Mouse (Mus musculus) c-Kit-positive CD71-positive TER-119-negative erythroid progenitor cells, embryonic 14.5 days (primary cell): ENCODE measurements around the gene Zfp94.
"Not testable (repeated sequence)": the region's sequence is repeated elsewhere in the genome, so short reads cannot be mapped to it uniquely, and the experiment has no call there.

Experiments
- DNase-seq: peaks from one replicate; pipeline ENCODE4 v3.0.0-alpha.2; 2013; ENCODE audit warnings: low read depth

Zfp94 gene

DNA sequence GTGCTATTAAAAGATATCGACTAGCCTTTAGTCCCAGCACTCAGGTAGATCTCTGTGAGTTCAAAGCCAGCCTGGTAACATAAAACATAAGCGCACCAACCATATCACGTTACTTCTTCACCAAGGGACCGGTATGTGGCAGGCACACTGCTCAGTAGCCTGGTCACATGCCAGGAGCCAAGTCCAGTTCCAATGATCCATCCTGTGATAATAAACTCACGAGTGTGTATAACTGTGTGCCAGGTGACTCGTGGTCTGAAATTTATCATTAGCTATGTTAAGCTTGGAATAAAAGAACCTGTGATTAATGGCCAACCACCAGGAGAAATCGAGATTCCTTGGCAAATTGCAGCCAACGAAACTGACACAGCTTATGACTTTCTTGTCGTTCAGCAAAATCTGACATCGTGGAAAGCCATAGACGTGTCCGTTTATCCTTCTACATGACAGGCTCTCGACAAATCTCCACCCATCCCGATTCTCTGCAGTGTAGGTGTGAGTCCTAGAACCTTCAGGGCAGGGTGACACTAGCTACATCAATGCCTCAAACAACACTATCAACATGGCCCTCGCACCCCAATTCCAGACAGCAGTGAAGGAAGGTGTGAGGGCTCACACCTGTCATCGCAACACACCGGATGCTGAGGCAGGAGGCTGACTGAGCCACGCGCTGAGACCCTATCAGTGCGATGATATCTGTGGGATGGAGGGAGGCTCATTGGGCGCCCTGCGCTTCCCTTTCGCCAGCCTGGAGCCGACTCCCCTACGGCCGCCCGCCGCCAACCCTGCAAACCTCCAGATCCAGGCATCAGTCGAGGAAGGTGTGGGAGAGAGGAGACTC is 520 bp downstream of the Zfp94 start:
- no peak for DNase-seq

DNA sequence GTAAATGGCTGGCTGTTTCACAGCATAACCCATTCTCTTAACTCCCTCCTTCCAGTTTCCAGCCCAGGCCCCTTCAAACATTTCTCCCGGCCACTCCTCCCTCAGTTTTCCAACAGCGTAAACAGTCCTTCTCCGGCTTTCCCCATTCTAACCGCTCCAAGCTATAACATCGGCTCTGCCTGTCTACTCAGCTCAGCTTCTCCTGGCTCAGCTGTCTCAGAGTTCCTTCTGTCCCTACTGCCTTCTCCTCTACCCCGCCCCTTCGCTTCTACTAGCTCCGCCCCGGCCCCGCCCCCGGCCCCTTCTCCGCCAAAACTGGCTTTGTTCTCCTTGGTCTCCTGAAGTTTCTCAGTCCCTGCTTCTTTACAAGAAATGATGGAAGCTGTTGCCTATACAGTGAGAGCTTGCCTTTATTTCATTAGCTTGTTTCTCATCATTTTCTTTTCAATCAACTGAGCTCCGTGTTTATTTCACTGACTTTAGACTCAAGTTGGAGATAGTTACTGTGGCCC is 15.6 kb downstream of the Zfp94 start, which contains the start of gene Zfp61:
TSS of gene Zfp61 (minus strand) at position 462 of the 512 bp plus-strand sequence.
- peak; percentile 25 for DNase-seq

DNA sequence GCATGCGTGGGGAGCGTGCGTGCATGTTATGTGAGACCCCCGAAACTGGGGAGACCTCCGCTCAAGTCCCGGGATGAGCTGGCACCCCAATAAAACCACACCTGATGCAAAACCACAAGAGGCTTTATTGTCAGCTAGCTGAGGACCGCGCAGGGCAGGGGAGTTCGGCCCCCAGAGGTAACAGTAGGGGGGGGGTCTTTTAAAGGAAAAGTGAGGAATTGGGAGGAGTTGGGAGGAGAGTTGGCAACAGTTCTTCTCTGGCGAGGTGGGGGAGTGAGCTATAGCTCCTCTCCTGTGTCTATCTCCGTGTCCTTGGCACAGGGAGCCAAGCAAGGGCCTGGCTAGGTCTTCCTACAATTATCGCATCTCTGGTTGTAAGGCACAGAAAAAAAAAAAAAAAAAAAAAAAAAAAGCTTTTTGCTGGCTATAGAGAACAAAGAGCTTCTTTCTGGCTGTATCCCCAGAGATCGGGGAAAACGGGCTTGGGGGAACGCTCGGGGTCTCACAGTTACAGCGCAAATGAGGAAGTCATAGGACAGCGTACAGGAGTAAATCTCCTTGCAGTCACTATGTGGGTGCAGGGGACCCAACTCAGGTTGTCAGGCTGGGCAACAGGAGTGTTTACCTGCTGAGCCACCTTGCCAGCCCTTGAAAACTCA is 16.5 kb downstream of the Zfp94 start:
- DNase-seq, result peak; percentile 9

DNA sequence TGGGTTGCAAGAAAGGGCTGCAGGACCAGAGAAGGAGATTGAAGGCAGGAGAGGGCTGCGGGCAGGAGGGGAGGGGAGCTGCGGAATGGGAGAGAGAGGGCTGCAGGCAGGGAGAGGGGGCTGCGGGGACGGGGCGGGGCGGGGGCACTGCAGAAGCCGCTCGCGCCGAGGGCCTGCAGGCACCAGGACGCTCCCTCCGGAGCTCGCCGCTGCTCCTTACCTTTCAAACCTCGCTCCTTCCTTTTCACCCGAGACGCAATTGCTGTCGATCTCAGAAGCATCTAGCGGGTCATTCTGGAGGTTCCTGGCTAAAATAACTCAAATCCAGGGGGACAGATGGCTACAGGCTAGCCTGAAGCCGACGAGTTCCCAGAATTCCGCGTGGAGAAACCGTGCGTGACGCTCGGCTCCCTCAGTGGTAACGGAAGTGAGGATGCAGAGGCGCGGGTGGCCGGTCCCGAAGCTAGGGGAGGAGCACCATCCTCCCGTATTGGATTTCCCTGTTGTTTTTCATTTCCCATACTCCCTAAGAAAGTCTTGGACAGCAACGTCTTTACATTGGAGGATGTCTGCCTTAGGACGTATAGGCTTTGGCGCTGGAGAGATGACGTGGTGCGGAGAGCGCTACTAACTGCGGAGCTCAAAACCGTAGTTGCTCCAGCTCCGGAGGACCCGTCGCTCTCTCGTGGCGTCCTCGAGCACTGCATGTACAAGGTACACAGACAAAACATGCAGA is 17.3 kb downstream of the Zfp94 start:
- peak; percentile 81 for DNase-seq

DNA sequence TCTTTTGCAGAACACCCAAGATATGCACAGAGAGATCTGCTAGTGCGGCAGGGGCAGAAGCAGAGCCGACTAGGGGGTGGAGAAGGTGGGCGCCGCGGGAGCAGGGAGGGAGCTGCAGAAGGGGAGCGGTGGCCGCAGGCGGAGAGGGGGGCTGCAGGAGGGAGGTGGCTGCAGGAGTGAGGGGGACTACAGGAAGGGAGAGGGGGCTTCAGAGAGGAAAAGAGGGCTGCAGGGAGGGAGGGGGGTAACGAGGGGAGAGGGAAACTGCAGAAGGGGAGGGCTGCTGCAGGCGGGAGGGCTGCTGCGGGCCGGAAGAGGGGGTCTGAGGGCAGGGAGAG is 17.9 kb downstream of the Zfp94 start:
- no peak for DNase-seq

DNA sequence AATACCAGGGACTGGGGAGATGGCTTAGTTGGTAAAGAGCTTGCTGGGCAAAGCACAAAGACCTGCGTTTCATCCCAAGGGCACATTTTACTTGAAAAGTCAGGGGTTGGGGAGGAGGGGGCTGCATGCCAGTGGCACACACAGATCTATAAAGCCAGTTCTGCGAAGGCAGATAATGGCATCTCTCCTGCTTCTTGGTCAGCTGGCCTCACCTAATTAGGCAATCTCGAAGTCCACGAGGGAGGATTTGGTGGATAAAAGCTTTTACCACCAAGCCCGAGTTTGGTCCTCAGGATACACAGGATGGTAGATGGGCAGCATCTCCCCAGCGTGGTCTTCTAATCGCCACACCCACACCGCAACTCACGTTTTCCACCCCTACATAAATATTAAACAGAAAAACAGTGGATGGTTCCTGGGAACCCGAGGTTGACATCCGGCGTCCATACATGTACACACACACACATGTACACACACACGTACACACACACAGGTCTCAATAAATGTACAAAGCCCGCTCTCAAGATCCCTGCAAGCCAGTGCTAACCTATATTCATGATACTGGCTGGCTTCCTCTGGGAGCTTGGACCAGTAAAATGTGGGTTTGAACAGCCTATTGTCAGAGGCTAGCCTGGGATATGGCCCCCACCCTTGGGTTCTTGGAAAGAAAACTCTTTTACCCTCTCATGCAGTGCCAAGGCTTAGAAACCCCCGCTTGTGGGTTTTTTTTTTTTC is 18.9 kb downstream of the Zfp94 start:
- no peak for DNase-seq

DNA sequence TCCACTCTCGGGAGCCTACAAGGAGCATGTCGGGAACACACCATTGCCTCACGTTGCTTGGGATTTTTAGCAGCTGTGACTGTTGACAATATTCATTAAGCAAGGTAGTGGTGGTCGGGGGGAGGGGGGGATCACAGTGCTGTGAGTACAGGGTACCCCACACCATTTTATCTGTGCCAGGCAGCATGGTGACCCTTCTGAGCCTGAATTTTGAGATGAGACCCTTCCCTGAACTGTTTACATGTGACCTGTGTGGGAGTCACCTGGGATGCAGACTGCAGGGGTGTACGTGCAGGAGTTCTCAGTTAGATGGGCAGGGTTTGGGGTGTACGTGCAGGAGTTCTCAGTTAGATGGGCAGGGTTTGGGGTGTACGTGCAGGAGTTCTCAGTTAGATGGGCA is 20.1 kb downstream of the Zfp94 start:
- DNase-seq, result no peak

DNA sequence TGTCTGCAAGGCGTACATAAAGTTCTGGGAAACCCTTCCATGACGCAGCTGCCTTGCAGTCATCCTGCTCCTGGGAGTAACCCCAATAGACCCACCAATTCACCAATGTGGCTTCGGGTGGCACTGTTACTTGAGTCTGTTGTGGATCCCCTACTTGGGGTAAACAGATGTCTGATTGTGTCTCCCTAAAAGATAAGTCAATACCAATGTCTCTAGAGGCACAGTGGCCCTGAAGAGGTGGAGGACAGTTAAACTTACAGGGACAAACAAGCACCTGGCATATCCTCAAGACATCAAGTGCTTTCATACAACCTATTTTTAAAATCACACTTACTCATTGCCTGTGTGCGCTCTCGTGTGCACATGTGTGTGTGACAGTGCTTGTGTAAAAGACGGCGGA is 21.1 kb downstream of the Zfp94 start:
- DNase-seq, result no peak

DNA sequence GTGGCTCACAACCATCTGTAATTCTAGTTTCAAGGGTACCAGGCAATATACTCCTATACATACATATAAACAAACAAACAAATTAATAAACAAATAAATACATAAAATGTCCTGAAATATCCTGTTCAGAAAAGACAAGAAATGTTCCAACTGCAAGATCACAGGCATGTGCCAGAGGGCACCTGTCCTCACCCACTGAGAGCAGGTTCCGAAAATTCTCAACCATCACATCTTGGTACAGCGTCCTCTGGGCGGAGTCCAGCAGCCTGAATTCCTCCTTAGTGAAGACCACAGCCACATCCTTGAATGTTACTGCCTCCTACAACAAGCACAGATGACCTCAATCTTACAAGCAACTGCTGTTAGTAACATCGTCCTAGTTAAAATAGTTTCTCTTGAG is 21.7 kb downstream of the Zfp94 start:
- DNase-seq, result no peak

DNA sequence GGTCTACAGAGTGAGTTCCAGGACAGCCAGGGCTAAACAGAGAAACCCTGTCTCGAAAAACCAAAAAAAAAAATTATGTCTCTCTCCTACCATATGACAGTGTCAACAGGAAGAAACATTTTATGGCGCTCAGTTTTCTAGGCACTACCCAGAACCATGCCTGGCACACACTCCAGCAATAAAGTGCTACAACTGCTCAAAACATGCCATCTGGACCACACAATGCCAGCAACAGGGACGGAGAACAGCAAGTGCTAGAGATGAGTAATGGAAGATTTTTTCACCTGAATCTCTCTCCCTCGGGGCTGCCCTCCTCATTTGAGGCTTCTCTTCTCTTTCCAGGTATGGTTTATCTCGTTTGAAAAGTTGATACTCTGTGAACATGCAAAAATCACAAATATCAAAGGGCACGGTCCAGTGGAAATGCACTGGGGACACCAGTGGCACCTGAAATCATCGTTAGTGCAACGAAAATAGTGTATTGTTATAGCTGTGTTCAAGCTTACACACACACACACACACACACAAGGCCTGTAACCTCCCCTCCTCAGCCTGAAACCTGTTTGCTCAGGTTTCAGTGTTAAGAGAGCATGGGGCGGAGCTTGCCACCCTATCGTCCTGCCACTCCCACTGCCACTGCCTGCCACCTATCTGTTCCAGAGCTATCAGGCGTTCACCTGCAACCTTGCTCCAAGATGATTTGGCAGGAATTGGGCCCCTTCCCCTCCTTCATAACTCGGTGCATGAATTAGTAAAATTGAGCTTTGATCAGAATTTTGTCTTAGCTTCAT is 23.2 kb downstream of the Zfp94 start:
- no peak for DNase-seq

DNA sequence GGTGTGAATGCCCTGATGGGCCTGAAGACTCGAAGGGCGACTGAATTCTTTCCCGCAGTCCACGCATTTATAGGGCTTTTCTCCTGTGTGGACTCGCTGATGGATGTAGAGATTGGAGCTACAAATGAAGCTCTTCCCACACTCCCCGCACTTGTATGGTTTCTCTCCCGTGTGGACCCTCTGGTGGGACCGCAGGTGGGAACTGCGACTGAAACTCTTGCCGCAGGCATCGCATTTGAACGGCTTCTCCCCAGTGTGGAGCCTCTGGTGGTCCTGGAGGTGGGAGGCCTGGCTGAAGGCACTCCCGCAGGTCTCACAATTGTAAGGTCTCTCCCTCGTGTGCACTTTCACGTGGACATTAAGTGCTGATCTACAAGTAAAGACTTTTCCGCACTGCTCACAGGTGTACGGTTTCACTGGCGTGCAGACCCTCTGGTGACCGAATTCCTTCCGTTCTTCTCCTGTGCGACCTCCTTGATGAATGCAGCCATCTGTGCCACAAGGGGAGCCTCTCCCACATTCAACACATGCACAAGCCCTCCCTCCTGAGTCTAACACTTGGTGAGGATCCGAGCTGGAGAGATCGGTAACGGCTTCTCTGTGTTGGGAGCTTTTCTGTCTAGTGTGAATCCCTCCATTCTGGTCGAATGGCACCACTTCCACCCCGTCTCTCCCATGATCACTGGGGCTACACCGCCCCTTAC is 24.9 kb downstream of the Zfp94 start:
- DNase-seq, result no peak

DNA sequence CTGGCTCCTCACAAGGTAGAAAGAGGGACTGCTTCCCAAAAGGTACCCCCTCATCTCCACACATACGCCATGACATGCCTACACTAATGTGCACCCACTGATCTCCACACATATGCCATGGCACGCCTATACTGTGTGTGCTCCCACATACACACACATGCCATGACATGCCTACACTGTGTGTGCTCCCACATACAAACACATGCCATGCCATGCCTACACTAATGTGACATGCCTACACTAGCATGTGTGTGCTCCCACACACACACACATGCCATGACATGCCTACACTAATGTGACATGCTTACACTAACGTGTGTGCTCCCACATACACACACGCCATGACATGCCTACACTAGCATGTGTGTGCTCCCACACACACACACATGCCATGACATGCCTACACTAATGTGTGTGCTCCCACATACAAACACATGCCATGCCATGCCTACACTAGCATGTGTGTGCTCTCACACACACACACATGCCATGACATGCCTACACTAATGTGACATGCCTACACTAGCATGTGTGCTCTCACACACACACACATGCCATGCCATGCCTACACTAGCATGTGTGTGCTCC is 26.3 kb downstream of the Zfp94 start:
- no peak for DNase-seq

DNA sequence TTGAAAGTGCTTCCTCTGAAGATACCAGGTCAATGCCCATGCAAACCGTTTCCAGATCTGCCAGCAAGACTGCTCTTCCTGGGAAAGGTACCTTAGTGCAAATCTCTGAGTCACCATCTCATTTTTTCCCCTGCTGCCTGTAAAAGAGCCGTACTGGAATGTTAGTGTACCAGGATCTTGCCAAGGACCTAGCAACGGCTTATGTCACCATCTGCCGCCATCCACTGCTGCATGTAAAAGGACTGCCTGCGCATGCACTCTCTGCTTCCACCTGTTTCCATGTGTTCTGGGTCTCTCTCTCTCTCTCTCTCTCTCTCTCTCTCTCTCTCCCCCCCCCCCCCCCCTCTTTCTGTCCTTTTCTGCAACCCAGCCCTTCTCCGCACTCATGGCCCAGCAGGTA is 28.0 kb downstream of the Zfp94 start:
- DNase-seq, result no peak

DNA sequence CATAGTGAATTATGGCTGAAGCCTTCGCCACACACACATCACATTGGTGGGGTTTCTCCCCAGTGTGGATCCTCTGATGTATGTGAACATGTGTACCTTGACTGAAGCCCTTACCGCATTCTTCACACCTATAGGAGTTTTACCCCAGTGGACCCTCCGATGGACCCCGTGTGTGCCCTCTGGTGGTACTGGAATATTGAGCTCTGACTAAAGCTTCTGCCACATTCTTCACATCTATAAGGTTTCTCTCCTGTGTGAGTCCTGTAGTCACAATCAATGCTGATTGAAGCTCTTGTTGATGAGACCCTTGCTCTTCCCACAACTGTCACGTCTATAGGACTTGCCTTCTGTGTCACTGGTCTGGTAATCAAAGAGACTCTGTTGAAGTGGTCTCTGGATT is 28.8 kb downstream of the Zfp94 start:
- DNase-seq, result no peak

DNA sequence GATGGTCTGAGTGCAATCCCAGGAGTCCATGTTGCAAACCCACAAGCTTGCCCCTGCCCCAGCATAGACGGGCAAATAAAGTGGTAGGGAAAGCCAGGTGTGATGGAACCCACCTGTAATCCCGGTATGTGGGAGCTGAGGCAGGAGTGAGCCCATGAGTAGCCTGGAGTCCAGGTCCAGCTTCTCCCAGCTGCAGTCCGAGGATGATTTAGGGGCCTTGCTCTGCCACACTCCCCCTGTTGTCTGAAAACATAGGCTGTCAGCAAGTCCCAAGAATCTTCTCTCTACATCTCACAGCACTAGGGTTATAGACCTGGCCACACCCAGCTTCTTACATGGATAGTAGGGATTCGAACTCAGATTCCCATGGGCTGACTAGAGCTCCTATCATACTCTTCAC is 29.6 kb downstream of the Zfp94 start:
- DNase-seq, result no peak

DNA sequence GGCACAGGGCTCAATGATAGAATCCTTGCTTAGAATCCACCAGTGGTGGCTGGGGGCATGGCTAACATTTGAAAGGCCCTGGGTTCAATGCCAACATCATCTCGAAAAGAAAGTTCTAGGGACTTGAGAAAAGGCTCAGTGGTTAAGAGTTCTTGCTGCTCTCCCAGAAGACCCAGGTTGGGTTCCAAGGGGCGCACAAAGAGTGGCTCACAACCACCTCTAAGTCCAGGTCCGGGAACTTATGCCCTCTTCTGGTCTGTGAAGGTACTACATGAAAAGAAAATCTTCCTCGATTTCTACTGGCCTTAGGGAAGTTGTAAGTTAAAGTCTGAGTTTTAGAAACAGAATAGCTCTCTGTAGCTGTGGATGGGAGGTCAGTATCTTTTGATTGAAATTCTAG is 30.4 kb downstream of the Zfp94 start:
- DNase-seq, result no peak

DNA sequence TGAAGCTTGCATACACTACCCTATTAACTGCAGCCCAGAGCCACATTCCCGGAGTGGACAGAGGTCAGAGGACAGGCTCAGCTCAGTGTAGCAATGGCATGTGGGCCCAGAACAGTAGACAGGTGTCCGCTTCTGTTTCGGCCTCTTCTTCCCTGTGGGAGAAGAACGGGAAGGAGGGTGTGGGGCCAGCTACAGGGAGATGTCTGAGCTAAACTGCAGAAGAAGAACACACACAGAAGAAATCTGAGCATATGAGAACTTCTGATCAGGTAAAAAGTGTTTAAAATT is 35.7 kb downstream of the Zfp94 start:
- DNase-seq, result no peak

DNA sequence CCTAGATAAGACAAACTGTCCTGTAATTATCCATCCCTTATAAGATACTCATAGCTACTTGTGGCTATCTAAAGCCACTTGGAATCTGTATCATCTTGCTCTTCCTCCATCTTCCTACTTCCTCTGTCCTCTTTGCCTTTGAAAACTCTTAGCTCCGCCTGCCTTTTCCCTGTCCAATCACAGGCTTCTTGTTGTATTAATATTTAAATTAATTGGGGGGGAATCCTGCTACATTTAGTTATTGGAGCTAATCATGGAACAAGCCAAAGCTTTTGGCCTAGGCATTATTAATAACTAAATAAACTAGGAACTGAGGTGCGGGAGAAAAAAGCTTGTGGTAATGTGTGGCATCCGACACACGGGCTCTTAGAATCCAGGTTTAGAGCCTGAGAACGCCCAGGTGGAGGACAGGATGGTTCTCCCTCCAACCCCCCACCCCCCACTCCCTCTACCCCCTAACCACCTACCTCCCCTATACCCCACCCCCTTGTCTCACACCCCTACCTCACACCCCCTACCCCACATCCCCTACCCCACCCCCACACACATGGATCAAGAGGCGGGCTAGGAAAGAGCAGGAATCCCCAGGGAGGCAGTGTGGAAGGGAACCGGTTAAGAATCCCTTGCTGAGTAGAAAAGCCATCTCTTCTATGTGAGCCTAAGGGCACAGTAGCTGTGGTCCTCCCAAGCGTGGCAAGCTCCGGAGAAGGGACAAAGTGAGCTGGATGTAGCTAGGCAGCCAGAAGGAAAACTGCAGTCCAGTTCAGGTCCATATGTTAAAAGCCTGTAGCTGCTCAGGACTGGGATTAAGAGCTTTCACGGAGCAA is 36.2 kb downstream of the Zfp94 start:
- DNase-seq, result no peak

DNA sequence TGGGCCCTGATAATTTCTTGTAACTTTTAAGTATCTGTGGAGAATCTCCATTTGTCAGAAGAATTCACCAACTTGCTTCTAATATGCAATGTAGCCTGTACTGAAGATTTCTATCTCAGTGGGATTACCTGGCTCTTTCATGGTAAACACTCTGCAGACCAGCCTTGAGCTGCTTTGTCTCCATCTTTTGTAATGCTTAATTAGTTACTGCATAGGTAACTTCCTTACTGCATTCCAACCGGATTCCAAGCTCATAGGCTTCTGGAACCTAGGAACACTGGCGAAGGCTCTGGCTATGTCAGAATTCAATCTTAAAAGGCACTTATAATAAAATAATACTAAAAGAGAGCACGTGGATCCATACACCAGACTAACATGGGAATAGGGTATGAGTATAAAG is 37.7 kb downstream of the Zfp94 start:
- not testable (repeated sequence) for DNase-seq

DNA sequence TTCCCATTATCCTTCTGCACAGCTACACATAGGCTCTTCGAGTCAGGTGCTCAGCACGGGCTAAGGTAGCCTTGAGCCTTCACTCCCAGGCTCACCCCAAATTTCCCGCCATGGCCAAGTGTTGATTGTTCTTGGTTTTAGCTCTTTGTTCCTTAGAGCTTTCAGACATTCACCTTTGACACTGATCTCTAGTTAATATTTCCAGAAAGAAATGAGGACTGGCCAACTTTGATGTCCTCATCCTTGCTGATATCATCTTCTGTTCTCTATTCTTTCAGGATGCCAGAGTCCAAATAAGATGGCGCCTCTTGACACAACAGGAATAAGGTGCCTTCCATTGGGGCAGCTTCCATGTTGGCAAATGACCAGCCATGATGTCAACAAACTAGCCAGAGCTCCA is 42.0 kb downstream of the Zfp94 start:
- DNase-seq, result no peak
